Mouse (Mus musculus) heart, embryonic 12.5 days (tissue): ENCODE data around the gene Atp6v1g1. TPM values are rescaled to one million over a fixed set of nuclear protein-coding genes. Genes with fewer than 3 reads are reported as not detected.

Source experiments
- ATAC-seq: fragments of 200-750 bp; cut with Nextera tagmentation; 2 replicates; pipeline ENCODE4 v1.8.0; 2017; ENCODE audit warnings: moderate TSS enrichment, moderate library complexity; ENCODE audit not compliant: insufficient number of reproducible peaks, low FRiP score
- H3K27ac ChIP-seq: fragments of 300-500 bp; sonication (generic); 2 replicates; pipeline ENCODE4 v1.5.1; 2016; ENCODE audit warnings: mild to moderate bottlenecking, moderate library complexity; ENCODE audit not compliant: poor library complexity, severe bottlenecking
- H3K27me3 ChIP-seq: fragments of 300-500 bp; sonication (generic); replicated peaks from 2 replicates; pipeline ENCODE4 v1.6.1; 2016; ENCODE audit warnings: mild to moderate bottlenecking, moderate library complexity
- H3K36me3 ChIP-seq: fragments of 300-500 bp; sonication (generic); 2 replicates; pipeline ENCODE4 v1.6.1; 2016; ENCODE audit warnings: mild to moderate bottlenecking, moderate library complexity
- H3K4me1 ChIP-seq: fragments of 300-500 bp; sonication (generic); replicated peaks from 2 replicates; pipeline ENCODE4 v1.6.1; 2016; ENCODE audit warnings: mild to moderate bottlenecking
- H3K4me2 ChIP-seq: fragments of 300-500 bp; sonication (generic); 2 replicates; pipeline ENCODE4 v1.6.1; 2016; ENCODE audit warnings: mild to moderate bottlenecking, moderate library complexity
- H3K4me3 ChIP-seq: fragments of 300-500 bp; sonication (generic); 2 replicates; pipeline ENCODE4 v1.5.1; 2016; ENCODE audit warnings: mild to moderate bottlenecking
- H3K9ac ChIP-seq: fragments of 300-500 bp; sonication (generic); 2 replicates; pipeline ENCODE4 v1.6.1; 2016; ENCODE audit warnings: mild to moderate bottlenecking, moderate library complexity
- H3K9me3 ChIP-seq: fragments of 300-500 bp; sonication (generic); replicated peaks from 2 replicates; pipeline ENCODE4 v1.6.1; 2016; ENCODE audit warnings: mild to moderate bottlenecking, moderate library complexity
- WGBS: fragments of 180-500 bp; shearing (Covaris S2); methylation state at CpG from one replicate; pipeline ENCODE4 v1.1.7; 2016; 5-methylcytosine and 5-hydroxymethylcytosine counted together
- polyA plus RNA-seq: library from polyadenylated mRNA; unstranded; fragments of >200 nt; fragmentation: Nextera tagmentation; extraction: Ambion mirVana; gene quantifications from 2 replicates; pipeline ENCODE4 v1.2.1, GENCODE M21; 2016

Gene Atp6v1g1
- polyA plus RNA-seq, 1 experiment from 2014 or later, result 196 TPM

- no peak overlapping the region for H3K4me3 ChIP-seq
- WGBS, result 83% methylated on average over 3 of the region's 3 CpGs
- H3K4me2 ChIP-seq, result no peak overlapping the region
- H3K27ac ChIP-seq, result no peak overlapping the region
- H3K36me3 ChIP-seq, result peaks cover 53% of the 10 kb centered on the region
- no peak overlapping the region for H3K9ac ChIP-seq
- H3K4me1 ChIP-seq, result peaks cover 32% of the 10 kb centered on the region
- H3K27me3 ChIP-seq, result no peaks in the 10 kb centered on the region
- ATAC-seq, result no peak
- H3K9me3 ChIP-seq, result no peaks in the 10 kb centered on the region
These were observed 3.9 kb downstream of the Atp6v1g1 start for GRCm38 (mm10) chr4:63548491-63548890.

- no peaks in the 10 kb centered on the region for H3K9me3 ChIP-seq
- peaks cover 18% of the 10 kb centered on the region for H3K4me1 ChIP-seq
- no peak for ATAC-seq
- 92% methylated on average over 3 of the region's 3 CpGs for WGBS
- no peaks in the 10 kb centered on the region for H3K27me3 ChIP-seq
- no peak overlapping the region for H3K9ac ChIP-seq
- H3K4me2 ChIP-seq, result no peak overlapping the region
- no peak overlapping the region for H3K27ac ChIP-seq
- H3K36me3 ChIP-seq, result peaks cover 56% of the 10 kb centered on the region
- no peak overlapping the region for H3K4me3 ChIP-seq
These were observed 6.3 kb downstream of the Atp6v1g1 start for GRCm38 (mm10) chr4:63550908-63551307.

- H3K36me3 ChIP-seq, result peaks cover 52% of the 10 kb centered on the region
- no peaks in the 10 kb centered on the region for H3K27me3 ChIP-seq
These were observed 8.3 kb downstream of the Atp6v1g1 start for GRCm38 (mm10) chr4:63552865-63553264.

GRCm38 (mm10) chr4:63553789-63554576, 9.4 kb downstream of the Atp6v1g1 start:
- no peak for ATAC-seq
- Histone ChIP-seq H3K36me3 (peaks cover 41% of the 10 kb centered on the region), H3K27ac (no peak overlapping the region), H3K4me3 (no peak overlapping the region), H3K9me3 (no peaks in the 10 kb centered on the region), H3K4me2 (no peak overlapping the region), H3K9ac (no peak overlapping the region), H3K4me1 (peaks cover 17% of the 10 kb centered on the region), H3K27me3 (no peaks in the 10 kb centered on the region)
- WGBS, result 83% methylated on average over 4 of the region's 4 CpGs

More at GRCm38 (mm10) chr4:63552865-63553264, 8.3 kb downstream of the Atp6v1g1 start:
- no peak overlapping the region for H3K4me3 ChIP-seq
- H3K4me1 ChIP-seq, result peaks cover 19% of the 10 kb centered on the region
- no peak overlapping the region for H3K27ac ChIP-seq
- no peak overlapping the region for H3K4me2 ChIP-seq
- 94% methylated on average over 1 of the region's 1 CpGs for WGBS
- H3K9me3 ChIP-seq, result no peaks in the 10 kb centered on the region
- ATAC-seq, result no peak
- no peak overlapping the region for H3K9ac ChIP-seq

GRCm38 (mm10) chr4:63554616-63555015, 10.0 kb downstream of the Atp6v1g1 start:
- H3K27ac ChIP-seq, result no peak overlapping the region
- no peak overlapping the region for H3K4me2 ChIP-seq
- 75% methylated on average over 3 of the region's 3 CpGs for WGBS
- H3K9ac ChIP-seq, result no peak overlapping the region
- ATAC-seq, result no peak
- H3K4me3 ChIP-seq, result no peak overlapping the region
- no peaks in the 10 kb centered on the region for H3K27me3 ChIP-seq
- no peaks in the 10 kb centered on the region for H3K9me3 ChIP-seq
- peaks cover 22% of the 10 kb centered on the region for H3K4me1 ChIP-seq
- peaks cover 34% of the 10 kb centered on the region for H3K36me3 ChIP-seq

GRCm38 (mm10) chr4:63555111-63555510, 10.5 kb downstream of the Atp6v1g1 start:
- Histone ChIP-seq H3K36me3 (peaks cover 32% of the 10 kb centered on the region), H3K4me3 (no peak overlapping the region), H3K27me3 (no peaks in the 10 kb centered on the region), H3K9ac (no peak overlapping the region), H3K9me3 (no peaks in the 10 kb centered on the region), H3K27ac (no peak overlapping the region), H3K4me1 (peaks cover 27% of the 10 kb centered on the region), H3K4me2 (no peak overlapping the region)
- WGBS, result 94% methylated on average over 2 of the region's 2 CpGs
- ATAC-seq, result no peak

GRCm38 (mm10) chr4:63556665-63557064, 12.1 kb downstream of the Atp6v1g1 start:
- no peak overlapping the region for H3K27ac ChIP-seq
- peaks cover 39% of the 10 kb centered on the region for H3K4me1 ChIP-seq
- WGBS, result 61% methylated on average over 5 of the region's 5 CpGs

GRCm38 (mm10) chr4:63557124-63558059, 12.8 kb downstream of the Atp6v1g1 start:
- 0 out of 2 replicates have a peak overlapping the region, but pooled peaks have one; percentile 13 for H3K9ac ChIP-seq
- 22% methylated on average over 16 of the region's 16 CpGs for WGBS
- no peak for ATAC-seq
- peak overlapping the region; percentile 75 for H3K4me2 ChIP-seq
- H3K36me3 ChIP-seq, result peaks cover 13% of the 10 kb centered on the region
- H3K27me3 ChIP-seq, result no peaks in the 10 kb centered on the region
- H3K9me3 ChIP-seq, result no peaks in the 10 kb centered on the region
- peaks cover 41% of the 10 kb centered on the region for H3K4me1 ChIP-seq
- H3K4me3 ChIP-seq, result no peak overlapping the region
- peak overlapping the region; percentile 23; the same call in 1 of the 2 replicates for H3K27ac ChIP-seq

More at GRCm38 (mm10) chr4:63556665-63557064, 12.1 kb downstream of the Atp6v1g1 start:
- Histone ChIP-seq H3K4me2 (peak overlapping the region; percentile 75; the same call in 1 of the 2 replicates), H3K4me3 (no peak overlapping the region), H3K36me3 (peaks cover 20% of the 10 kb centered on the region), H3K27me3 (no peaks in the 10 kb centered on the region), H3K9ac (0 out of 2 replicates have a peak overlapping the region, but pooled peaks have one; percentile 9), H3K9me3 (no peaks in the 10 kb centered on the region)
- no peak for ATAC-seq

GRCm38 (mm10) chr4:63558407-63559081, 14.0 kb downstream of the Atp6v1g1 start, which contains the start of gene Tmem268:
Gene Tmem268, plus strand, starts transcription at chr4:63558781.
- Histone ChIP-seq H3K27me3 (no peaks in the 10 kb centered on the region), H3K36me3 (peaks cover 12% of the 10 kb centered on the region; the same call in 1 of the 2 replicates), H3K4me3 (peak within 1 kb of the TSS; percentile 70), H3K4me2 (peak within 1 kb of the TSS; percentile 75), H3K4me1 (peaks cover 42% of the 10 kb centered on the region), H3K27ac (peak within 1 kb of the TSS; percentile 23; the same call in 1 of the 2 replicates), H3K9me3 (no peaks in the 10 kb centered on the region), H3K9ac (peak within 1 kb of the TSS; percentile 83)
- peak; percentile 82 for ATAC-seq
- under 1% methylated on average over 74 of the region's 81 CpGs for WGBS

- Histone ChIP-seq H3K27ac (no peak overlapping the region), H3K27me3 (no peaks in the 10 kb centered on the region), H3K4me3 (peak overlapping the region; percentile 70), H3K36me3 (peaks cover 9% of the 10 kb centered on the region; the same call in 1 of the 2 replicates), H3K4me1 (peaks cover 42% of the 10 kb centered on the region), H3K9ac (peak overlapping the region; percentile 83), H3K4me2 (peak overlapping the region; percentile 75), H3K9me3 (no peaks in the 10 kb centered on the region)
- WGBS, result 42% methylated on average over 9 of the region's 9 CpGs
- ATAC-seq, result no peak
These were observed 14.6 kb downstream of the Atp6v1g1 start for GRCm38 (mm10) chr4:63559127-63559697.
